In the genomic region with DNA sequence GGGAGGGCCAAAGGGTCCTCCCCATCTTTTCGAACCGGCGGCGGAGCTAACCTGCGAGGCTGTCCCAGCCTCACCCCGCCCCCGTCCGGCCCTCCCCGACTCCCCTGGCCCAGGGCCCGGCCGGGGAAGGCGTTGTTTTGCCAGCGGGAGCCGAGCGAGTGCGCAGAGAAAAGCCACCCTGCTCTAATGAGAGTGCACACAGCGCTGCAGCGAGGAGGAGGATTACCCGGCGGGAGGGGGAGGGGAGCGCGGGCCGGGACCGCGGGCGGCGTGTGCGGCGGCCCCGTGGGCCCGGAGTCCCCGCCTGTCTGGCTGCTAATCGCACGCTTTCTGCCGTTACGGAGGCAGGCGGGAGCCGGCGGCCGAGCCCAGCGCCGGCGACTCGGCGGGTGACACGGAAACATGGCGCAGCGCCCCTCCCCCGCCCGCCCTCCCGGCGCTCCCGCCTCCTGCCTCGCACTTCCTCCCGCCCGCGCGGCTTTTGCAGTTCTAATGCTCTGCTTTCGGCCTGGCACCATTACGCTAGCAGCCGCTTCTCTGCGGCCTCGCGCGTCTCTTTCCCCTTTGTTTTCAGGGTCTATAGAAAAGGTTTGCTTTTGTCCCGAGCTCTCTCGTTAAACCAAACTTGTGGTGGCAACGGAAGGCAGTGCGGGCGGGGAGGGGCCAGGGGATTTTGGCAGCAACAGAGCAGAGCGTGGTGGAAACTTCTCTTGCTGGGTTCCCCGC, we compare ENCODE assay signal across 8 mouse cellular contexts.
A peak's percentile ranks its signal among the peaks of the same experiment; 100 is the strongest.
DNase-seq lines count a peak whose midpoint lies in the region; ATAC-seq and TF ChIP-seq lines count a peak whose summit lies in the region.

No protein-coding gene starts in this region.

- H3K27ac ChIP-seq in heart, embryonic 15.5 days = peak overlapping the region; percentile 98
- H3K27ac ChIP-seq in kidney, postnatal 0 days = peak overlapping the region; percentile 93
- peak overlapping the region; percentile 92 for H3K27ac ChIP-seq in neural tube, embryonic 14.5 days (ENCODE audit: low read depth, low read length)

- H3K79me2 ChIP-seq in C2C12 (ENCODE audit: control insufficient read depth, insufficient read depth) = no peaks in the 10 kb centered on the region

- DNase-seq in adrenal gland, postnatal 25 days = peak; percentile 79
- no peak for DNase-seq in kidney, postnatal 0 days (ENCODE audit: low spot score)
- peak; percentile 80 to 85 for DNase-seq in lung, adult 18-20 months
- DNase-seq in thymus, adult 18-20 months = peak; percentile 53 to 64

- H3K27me3 ChIP-seq in C2C12 (ENCODE audit: control insufficient read depth, insufficient read depth, insufficient read length) = no peaks in the 10 kb centered on the region
- H3K27me3 ChIP-seq in heart, embryonic 15.5 days = peaks cover 82% of the 10 kb centered on the region
- peaks cover 9% of the 10 kb centered on the region; the same call in 1 of the 2 replicates for H3K27me3 ChIP-seq in kidney, postnatal 0 days (ENCODE audit: insufficient read depth, low read length)
- H3K27me3 ChIP-seq in neural tube, embryonic 14.5 days (ENCODE audit: control insufficient read depth, insufficient read depth, low read length) = peaks cover 5% of the 10 kb centered on the region; the same call in 1 of the 2 replicates

- no peaks in the 10 kb centered on the region for H3K36me3 ChIP-seq in C2C12 (ENCODE audit: control insufficient read depth, insufficient read depth)
- no peaks in the 10 kb centered on the region for H3K36me3 ChIP-seq in heart, embryonic 15.5 days
- H3K36me3 ChIP-seq in kidney, postnatal 0 days (ENCODE audit: insufficient read depth, low read length) = no peaks in the 10 kb centered on the region
- H3K36me3 ChIP-seq in neural tube, embryonic 14.5 days (ENCODE audit: control insufficient read depth, insufficient read depth, low read length) = no peaks in the 10 kb centered on the region

- 1% methylated on average over 45 of the region's 72 CpGs for WGBS in heart, embryonic 15.5 days
- WGBS in kidney, postnatal 0 days = 3% methylated on average over 54 of the region's 72 CpGs
- WGBS in neural tube, embryonic 14.5 days = 3% methylated on average over 35 of the region's 72 CpGs

- no peaks in the 10 kb centered on the region for H3K9me3 ChIP-seq in heart, embryonic 15.5 days (replicated peaks)
- H3K9me3 ChIP-seq in kidney, postnatal 0 days (replicated peaks; ENCODE audit: low read length) = no peaks in the 10 kb centered on the region
- H3K9me3 ChIP-seq in neural tube, embryonic 14.5 days (ENCODE audit: control insufficient read depth, low read length) = no peaks in the 10 kb centered on the region

- peak overlapping the region; percentile 67 for H3K9ac ChIP-seq in heart, embryonic 15.5 days
- H3K9ac ChIP-seq in kidney, postnatal 0 days (ENCODE audit: low read depth, low read length) = peak overlapping the region; percentile 69
- peak overlapping the region; percentile 63 for H3K9ac ChIP-seq in neural tube, embryonic 14.5 days (replicated peaks; ENCODE audit: low read depth, low read length)

- peak overlapping the region; percentile 87 for H3K4me2 ChIP-seq in heart, embryonic 15.5 days
- H3K4me2 ChIP-seq in kidney, postnatal 0 days (ENCODE audit: low read length) = peak overlapping the region; percentile 76
- peak overlapping the region; percentile 72 for H3K4me2 ChIP-seq in neural tube, embryonic 14.5 days (ENCODE audit: low read depth, low read length)

- peak; percentile 25 for ATAC-seq in erythroblast, adult 5-6 weeks (replicated peaks; ENCODE audit: low FRiP score, poor library complexity, severe bottlenecking)
- ATAC-seq in heart, embryonic 15.5 days (replicated peaks; ENCODE audit: insufficient number of reproducible peaks, insufficient read depth, low FRiP score, low read depth) = peak; percentile 78
- peak; percentile 47 for ATAC-seq in kidney, postnatal 0 days (replicated peaks; ENCODE audit: low FRiP score, low read depth)
- ATAC-seq in neural tube, embryonic 14.5 days (ENCODE audit: low read depth) = peak; percentile 62

- H3K79me3 ChIP-seq in C2C12 (ENCODE audit: low read depth) = peaks cover 3% of the 10 kb centered on the region

- H3K4me1 ChIP-seq in heart, embryonic 15.5 days (replicated peaks) = peaks cover 35% of the 10 kb centered on the region
- peaks cover 15% of the 10 kb centered on the region; the same call in 1 of the 2 replicates for H3K4me1 ChIP-seq in kidney, postnatal 0 days (replicated peaks; ENCODE audit: insufficient read depth, low read length)
- H3K4me1 ChIP-seq in neural tube, embryonic 14.5 days (ENCODE audit: control insufficient read depth, insufficient read depth, low read length) = peaks cover 11% of the 10 kb centered on the region; the same call in 1 of the 2 replicates

- H3K4me3 ChIP-seq in C2C12 (ENCODE audit: insufficient read depth, poor library complexity, severe bottlenecking) = peak overlapping the region; percentile 25
- H3K4me3 ChIP-seq in heart, embryonic 15.5 days = peak overlapping the region; percentile 59
- H3K4me3 ChIP-seq in kidney, postnatal 0 days (replicated peaks; ENCODE audit: low read depth, low read length) = peak overlapping the region; percentile 45
- H3K4me3 ChIP-seq in neural tube, embryonic 14.5 days (ENCODE audit: low read depth, low read length) = peak overlapping the region; percentile 44

- peak overlapping the region; percentile 84 for H3ac ChIP-seq in C2C12 (ENCODE audit: control insufficient read depth, insufficient read length, low read depth)

- no peak for TF ChIP-seq CTCF in C2C12 (IDR thresholded peaks at IDR 0.05; ENCODE audit: control insufficient read depth, insufficient read depth, insufficient read length)
- no peak for TF ChIP-seq CTCF in kidney, postnatal 0 days (IDR thresholded peaks at IDR 0.05; ENCODE audit: low read depth)

TF ChIP-seq in C2C12, 6 proteins besides CTCF, POLR2A, EP300 and RAD21:
- peak; percentile 38 for TF ChIP-seq MAX (IDR thresholded peaks at IDR 0.05)
- no peak for TF ChIP-seq FOSL1 (IDR thresholded peaks at IDR 0.05; ENCODE audit: insufficient read depth, low read length, poor library complexity, severe bottlenecking)
- TF ChIP-seq CEBPB (IDR thresholded peaks at IDR 0.05; ENCODE audit: low read depth) = no peak
- TF ChIP-seq MYOG (IDR thresholded peaks at IDR 0.05; ENCODE audit: control insufficient read depth, extremely low read depth, insufficient read length) = no peak

Comparison
In these comparisons a context has a peak if more than half of its experiments do, and no peak if none do; other contexts are left out.
1. ATAC-seq: peak in every context shown above with its lines; median percentile 78 in heart, embryonic 15.5 days; 62 in neural tube, embryonic 14.5 days; 47 in kidney, postnatal 0 days; 25 in erythroblast, adult 5-6 weeks.